Mouse (Mus musculus) intestine, embryonic 14.5 days (tissue): Measurements from ENCODE around the gene Samd3. TPM values are rescaled to one million over a fixed set of nuclear protein-coding genes. Genes with fewer than 3 reads are reported as not detected.

Experiments
- polyA plus RNA-seq: library from polyadenylated mRNA; unstranded; fragments of >200 nt; fragmentation: Nextera tagmentation; extraction: Ambion mirVana; gene quantifications from 2 replicates; pipeline ENCODE4 v1.2.1, GENCODE M21; 2014

Gene Samd3
- polyA plus RNA-seq, 1 experiment from 2014 or later = not detected

Other genes with a start within 250 kb of the Samd3 start
- gene Gm9767, start 151.5 kb upstream of the Samd3 start, polyA plus RNA-seq = 0.24 and 0.77 TPM in 2 replicates
- gene Tmem200a, start 150.7 kb upstream of the Samd3 start, polyA plus RNA-seq = 18.7 and 23.1 TPM in 2 replicates
- gene L3mbtl3, start 146.3 kb downstream of the Samd3 start, polyA plus RNA-seq = 12.3 and 14.6 TPM in 2 replicates